Mouse (Mus musculus) midbrain, embryonic 16.5 days (tissue): Measurements from ENCODE around the gene Sept8. TPM values are rescaled to one million over a fixed set of nuclear protein-coding genes. Genes with fewer than 3 reads are reported as not detected.

Experiments used
- ATAC-seq: fragments of 200-750 bp; cut with Nextera tagmentation; 2 replicates; pipeline ENCODE4 v1.8.0; 2017; ENCODE audit warnings: moderate TSS enrichment
- H3K27ac ChIP-seq: fragments of 300-500 bp; sonication (generic); 2 replicates; pipeline ENCODE4 v1.5.1; 2014; ENCODE audit warnings: mild to moderate bottlenecking, low read length, mixed read lengths
- H3K27me3 ChIP-seq: fragments of 300-500 bp; sonication (generic); 2 replicates; pipeline ENCODE4 v1.6.1; 2014; ENCODE audit warnings: low read depth, low read length, mixed read lengths; ENCODE audit not compliant: control insufficient read depth, insufficient read depth
- H3K36me3 ChIP-seq: fragments of 300-500 bp; sonication (generic); 2 replicates; pipeline ENCODE4 v1.6.1; 2014; ENCODE audit warnings: mild to moderate bottlenecking, low read length, moderate library complexity, mixed read lengths; ENCODE audit not compliant: control insufficient read depth, insufficient read depth
- H3K4me1 ChIP-seq: fragments of 300-500 bp; sonication (generic); 2 replicates; pipeline ENCODE4 v1.6.1; 2014; ENCODE audit warnings: mild to moderate bottlenecking, low read length, mixed read lengths; ENCODE audit not compliant: control insufficient read depth, insufficient read depth
- H3K4me2 ChIP-seq: fragments of 300-500 bp; sonication (generic); 2 replicates; pipeline ENCODE4 v1.6.1; 2014; ENCODE audit warnings: mild to moderate bottlenecking, low read length, mixed read lengths
- H3K4me3 ChIP-seq: fragments of 300-500 bp; sonication (generic); 2 replicates; pipeline ENCODE4 v1.5.1; 2014; ENCODE audit warnings: low read depth, mild to moderate bottlenecking, low read length, moderate library complexity, mixed read lengths
- H3K9ac ChIP-seq: fragments of 300-500 bp; sonication (generic); 2 replicates; pipeline ENCODE4 v1.6.1; 2014; ENCODE audit warnings: low read depth, low read length, mixed read lengths
- H3K9me3 ChIP-seq: fragments of 300-500 bp; sonication (generic); replicated peaks from 2 replicates; pipeline ENCODE4 v1.6.1; 2014; ENCODE audit warnings: mild to moderate bottlenecking, low read length, mixed read lengths; ENCODE audit not compliant: control insufficient read depth, poor library complexity, severe bottlenecking
- WGBS: fragments of 180-500 bp; shearing (Covaris S2); extraction: QIAGEN DNeasy Blood & Tissue Kit; methylation state at CpG from one replicate; pipeline ENCODE4 v1.1.7; 2014; 5-methylcytosine and 5-hydroxymethylcytosine counted together
- polyA plus RNA-seq: library from polyadenylated mRNA; unstranded; fragments of >200 nt; fragmentation: Nextera tagmentation; extraction: Ambion mirVana; gene quantifications from 2 replicates; pipeline ENCODE4 v1.2.1, GENCODE M21; 2015

The Sept8 gene
- polyA plus RNA-seq, 1 experiment from 2014 or later = 20.7 TPM

- Histone ChIP-seq H3K27ac (no peak overlapping the region), H3K9ac (peak overlapping the region; percentile 70), H3K9me3 (no peaks in the 10 kb centered on the region), H3K4me1 (peaks cover 16% of the 10 kb centered on the region), H3K4me2 (peak overlapping the region; percentile 86), H3K27me3 (peaks cover 41% of the 10 kb centered on the region), H3K4me3 (peak overlapping the region; percentile 55), H3K36me3 (no peaks in the 10 kb centered on the region)
- ATAC-seq = peak; percentile 25
- WGBS = 1% methylated on average over 60 of the region's 62 CpGs
These were observed 39.8 kb upstream of the Sept8 start for GRCm38 (mm10) chr11:53479171-53479782.

GRCm38 (mm10) chr11:53479783-53480301 lies 39.2 kb upstream of the Sept8 start, which contains the start of the genes Gm9945 and Sowaha:
Gene Gm9945, plus strand, starts transcription at chr11:53480166.
Gene Sowaha, minus strand, starts transcription at chr11:53480274.
- peak; percentile 67 for ATAC-seq
- Histone ChIP-seq H3K4me2 (peak within 1 kb of the TSS; percentile 86), H3K9me3 (no peaks in the 10 kb centered on the region), H3K36me3 (no peaks in the 10 kb centered on the region), H3K9ac (peak within 1 kb of the TSS; percentile 70), H3K4me3 (peak within 1 kb of the TSS; percentile 55), H3K27ac (no peak within 1 kb of the TSS), H3K4me1 (peaks cover 16% of the 10 kb centered on the region), H3K27me3 (peaks cover 41% of the 10 kb centered on the region)
- WGBS = 2% methylated on average over 40 of the region's 40 CpGs

DNA sequence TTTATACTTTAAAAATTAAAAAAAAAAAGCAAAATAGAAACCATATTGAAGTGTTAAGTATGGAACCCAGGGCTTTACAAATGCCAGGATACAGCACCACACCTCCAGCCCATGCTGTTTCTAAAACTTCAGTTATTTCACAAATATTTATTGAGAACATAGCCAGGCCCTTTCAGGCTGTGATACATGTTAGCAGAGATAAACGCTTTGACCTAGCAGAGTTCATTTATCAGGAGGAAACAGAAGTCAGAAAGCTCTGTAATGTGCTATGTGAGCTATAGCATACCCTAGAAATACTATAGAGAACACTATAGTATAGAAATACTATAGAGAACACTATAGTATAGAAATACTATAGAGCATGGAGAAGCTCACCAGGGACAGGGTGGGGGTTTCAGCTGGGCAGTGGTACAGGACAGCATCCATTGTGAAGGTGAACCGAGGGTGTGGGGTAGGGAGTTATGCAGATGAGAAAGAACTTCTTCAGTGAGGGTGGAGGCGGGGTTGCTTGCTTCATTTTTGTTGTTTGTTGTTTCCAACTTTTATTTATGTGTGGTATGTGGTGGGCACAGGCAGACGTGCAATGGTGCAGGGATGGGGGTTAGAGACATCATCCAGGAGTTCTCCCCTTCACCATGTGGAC lies 37.8 kb upstream of the Sept8 start:
- no peaks in the 10 kb centered on the region for H3K9me3 ChIP-seq
- H3K27me3 ChIP-seq = peaks cover 42% of the 10 kb centered on the region
- WGBS = 76% methylated on average over 4 of the region's 4 CpGs
- peaks cover 11% of the 10 kb centered on the region; the same call in 1 of the 2 replicates for H3K4me1 ChIP-seq
- H3K27ac ChIP-seq = no peak overlapping the region
- ATAC-seq = no peak
- H3K9ac ChIP-seq = no peak overlapping the region
- no peak overlapping the region for H3K4me3 ChIP-seq
- no peak overlapping the region for H3K4me2 ChIP-seq
- no peaks in the 10 kb centered on the region for H3K36me3 ChIP-seq

GRCm38 (mm10) chr11:53483159-53483891 lies 35.7 kb upstream of the Sept8 start:
- Histone ChIP-seq H3K36me3 (no peaks in the 10 kb centered on the region), H3K9me3 (no peaks in the 10 kb centered on the region), H3K4me2 (no peak overlapping the region), H3K27ac (no peak overlapping the region), H3K27me3 (peaks cover 52% of the 10 kb centered on the region), H3K4me1 (peaks cover 16% of the 10 kb centered on the region; the same call in 1 of the 2 replicates), H3K9ac (no peak overlapping the region), H3K4me3 (no peak overlapping the region)
- ATAC-seq = no peak
- 75% methylated on average over 9 of the region's 9 CpGs for WGBS

GRCm38 (mm10) chr11:53485719-53486118 lies 33.3 kb upstream of the Sept8 start:
- Histone ChIP-seq H3K9ac (no peak overlapping the region), H3K27me3 (peaks cover 32% of the 10 kb centered on the region), H3K4me3 (no peak overlapping the region), H3K36me3 (no peaks in the 10 kb centered on the region), H3K27ac (no peak overlapping the region), H3K4me2 (no peak overlapping the region), H3K4me1 (peaks cover 6% of the 10 kb centered on the region; the same call in 1 of the 2 replicates), H3K9me3 (no peaks in the 10 kb centered on the region)
- WGBS = 46% methylated on average over 3 of the region's 3 CpGs
- no peak for ATAC-seq

DNA sequence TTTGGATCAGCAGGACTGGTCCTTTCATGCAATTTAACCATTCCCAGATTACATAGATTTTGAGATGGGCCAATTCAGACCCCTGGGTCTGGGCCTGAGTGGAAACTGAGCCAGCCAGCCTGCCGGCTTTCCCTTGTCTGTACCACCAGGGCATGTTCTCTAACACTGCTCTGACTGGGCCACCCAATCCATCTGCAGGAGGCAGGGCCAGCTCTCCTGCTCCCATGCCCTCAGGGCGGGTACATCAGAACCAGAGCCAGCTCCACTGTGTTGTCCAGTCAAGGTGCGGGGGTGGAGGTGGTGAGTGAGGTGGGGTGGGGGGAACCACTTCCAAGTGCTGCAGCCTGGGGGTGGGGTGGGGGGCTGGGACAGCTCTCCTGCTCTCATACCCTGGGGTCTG lies 32.7 kb upstream of the Sept8 start:
- H3K9ac ChIP-seq = no peak overlapping the region
- H3K9me3 ChIP-seq = no peaks in the 10 kb centered on the region
- H3K4me2 ChIP-seq = no peak overlapping the region
- H3K4me3 ChIP-seq = no peak overlapping the region
- H3K4me1 ChIP-seq = peaks cover 6% of the 10 kb centered on the region; the same call in 1 of the 2 replicates
- WGBS = 62% methylated on average over 3 of the region's 3 CpGs
- no peaks in the 10 kb centered on the region for H3K36me3 ChIP-seq
- ATAC-seq = peak; percentile 42; the same call in 1 of the 2 replicates
- peaks cover 28% of the 10 kb centered on the region for H3K27me3 ChIP-seq
- no peak overlapping the region for H3K27ac ChIP-seq

DNA sequence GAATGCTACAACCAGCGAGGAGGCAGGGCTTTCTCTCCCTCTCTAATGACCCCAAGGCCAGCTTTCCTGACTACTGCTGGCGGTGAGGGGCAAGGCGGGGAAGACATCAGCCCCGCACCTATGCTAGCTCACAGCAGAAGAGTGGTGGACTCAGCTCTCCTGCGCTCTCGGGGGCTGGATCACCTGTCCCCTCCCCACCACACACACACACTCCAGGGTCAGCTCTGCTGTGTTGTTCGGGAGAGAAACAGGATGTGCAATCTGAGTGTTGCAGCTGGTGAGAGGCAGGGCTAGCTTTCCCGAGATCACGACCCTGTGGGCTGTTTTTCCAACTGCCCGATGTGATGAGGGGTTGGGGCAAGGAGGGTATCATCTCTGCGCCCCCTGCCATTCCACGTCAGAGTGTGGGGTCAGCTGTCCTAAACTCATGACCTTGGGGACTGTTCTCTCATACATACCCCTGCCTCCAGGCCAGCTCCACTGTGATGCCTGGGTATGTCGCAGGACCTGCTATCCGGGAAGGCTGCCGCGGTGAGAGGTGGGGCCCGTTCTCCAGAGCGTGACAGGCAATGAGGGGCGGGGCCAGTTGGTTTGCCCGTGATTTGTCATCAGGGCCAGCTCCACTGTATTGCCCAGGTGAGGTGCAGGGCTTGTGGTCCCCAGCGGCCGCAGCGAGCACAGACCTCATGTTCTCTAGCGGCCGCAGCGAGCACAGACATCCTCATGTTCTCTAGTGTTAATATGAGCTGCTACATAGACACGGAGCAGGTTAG lies 32.0 kb upstream of the Sept8 start:
- WGBS = 16% methylated on average over 27 of the region's 27 CpGs
- peak; percentile 47 for ATAC-seq
- Histone ChIP-seq H3K27me3 (peaks cover 25% of the 10 kb centered on the region), H3K36me3 (no peaks in the 10 kb centered on the region), H3K9me3 (no peaks in the 10 kb centered on the region), H3K27ac (no peak overlapping the region), H3K4me2 (peak overlapping the region; percentile 56), H3K9ac (peak overlapping the region; percentile 54; the same call in 1 of the 2 replicates), H3K4me3 (peak overlapping the region; percentile 32), H3K4me1 (peaks cover 6% of the 10 kb centered on the region; the same call in 1 of the 2 replicates)

- WGBS = 84% methylated on average over 5 of the region's 5 CpGs
- H3K4me1 ChIP-seq = peaks cover 6% of the 10 kb centered on the region; the same call in 1 of the 2 replicates
- no peak overlapping the region for H3K27ac ChIP-seq
- no peak overlapping the region for H3K4me2 ChIP-seq
- no peak for ATAC-seq
- H3K27me3 ChIP-seq = peaks cover 21% of the 10 kb centered on the region
- H3K36me3 ChIP-seq = no peaks in the 10 kb centered on the region
- no peak overlapping the region for H3K9ac ChIP-seq
- H3K4me3 ChIP-seq = no peak overlapping the region
- no peaks in the 10 kb centered on the region for H3K9me3 ChIP-seq
These were observed 30.1 kb upstream of the Sept8 start for GRCm38 (mm10) chr11:53489007-53489406.
